Mouse (Mus musculus): ENCODE measurements at regions not wholly inside any gene's neighbourhood (a gene's known extent, or its start where the extent isn't known, plus 50 kb on each side); places are given as distances from the start of the nearest gene placed in this dataset.
A peak's percentile ranks its signal among the peaks of the same experiment; 100 is the strongest.

DNA sequence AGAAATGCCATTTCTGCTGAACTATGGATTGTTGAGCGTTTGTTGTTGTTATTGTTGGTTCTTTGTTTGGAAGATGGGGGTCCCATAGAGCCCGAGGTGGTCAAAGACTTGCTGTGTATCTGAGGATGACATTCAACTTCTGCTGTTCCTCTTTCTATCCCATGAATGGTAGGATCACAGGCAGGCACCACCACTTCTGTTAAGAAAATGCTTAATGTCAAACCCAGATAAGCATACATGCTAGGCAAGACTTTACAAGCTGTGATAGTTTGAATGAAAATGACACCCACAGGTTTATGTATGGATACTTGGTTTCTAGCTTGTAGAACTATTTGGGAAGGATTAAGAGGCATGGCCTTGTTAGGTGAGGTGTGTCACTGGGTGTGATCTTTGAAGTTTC lies 330.2 kb upstream of the Trib2 start:
- peaks cover 2 to 6% of the 10 kb centered on the region in 2 experiments; a peak in 3 of 4 replicates for H3K4me1 ChIP-seq (ENCODE audit: control insufficient read depth in 1 of 2, insufficient read depth in 2 of 2, low read length in 2 of 2)
- H3K4me3 ChIP-seq (ENCODE audit: control insufficient read depth in 1 of 2, insufficient read depth in 1 of 2, low read depth in 2 of 2, low read length in 2 of 2): no peak overlapping the region
- H3K27me3 ChIP-seq (ENCODE audit: control insufficient read depth in 1 of 2, insufficient read depth in 2 of 2, low read length in 2 of 2): no peaks in the 10 kb centered on the region
- no peak overlapping the region for H3K9ac ChIP-seq (ENCODE audit: control insufficient read depth, low read depth, low read length, poor library complexity, severe bottlenecking)
- H3K27ac ChIP-seq (ENCODE audit: control insufficient read depth, low read depth, low read length): no peak overlapping the region
- H3K79me2 ChIP-seq (ENCODE audit: control insufficient read depth, insufficient read depth, low read length, poor library complexity): no peaks in the 10 kb centered on the region
- peaks cover 0 to 9% of the 10 kb centered on the region in 2 experiments; a peak in 2 of 4 replicates for H3K36me3 ChIP-seq (ENCODE audit: control insufficient read depth in 1 of 2, insufficient read depth in 2 of 2, low read length in 2 of 2)
- TF ChIP-seq TAL1 (IDR thresholded peaks at IDR 0.05; ENCODE audit: low read length) (peak; percentile 36; the same call in 1 of the 2 replicates), HCFC1 (IDR thresholded peaks at IDR 0.05; ENCODE audit: low read depth, low read length) (no peak), EP300 (IDR thresholded peaks at IDR 0.05; ENCODE audit: low read depth in 1 of 2, low read length in 2 of 2) (peak; percentile 65), SIN3A (IDR thresholded peaks at IDR 0.05; ENCODE audit: low read length) (0 out of 2 replicates have a peak, but pooled peaks have one; percentile 20), KAT2A (conservative IDR thresholded peaks at IDR 0.05; ENCODE audit: low read depth, low read length) (no peak), E2F4 (IDR thresholded peaks at IDR 0.05; ENCODE audit: borderline replicate concordance, low read depth, low read length) (no peak), GABPA (IDR thresholded peaks at IDR 0.05; ENCODE audit: low read depth, low read length) (no peak), POLR2AphosphoS5 (IDR thresholded peaks at IDR 0.05; ENCODE audit: borderline replicate concordance, low read depth, low read length) (no peak), CTCF (IDR thresholded peaks at IDR 0.05 in 2 of 3, conservative IDR thresholded peaks at IDR 0.05 in 1 of 3; ENCODE audit: control insufficient read depth in 1 of 3, insufficient read depth in 1 of 3, low read depth in 2 of 3, low read length in 3 of 3, poor library complexity in 1 of 3, severe bottlenecking in 1 of 3) (no peak), TCF12 (IDR thresholded peaks at IDR 0.05; ENCODE audit: low read depth, low read length) (peak; percentile 46; the same call in 1 of the 2 replicates), MAFK (IDR thresholded peaks at IDR 0.05; ENCODE audit: borderline replicate concordance, low read depth, low read length) (no peak), RAD21 (IDR thresholded peaks at IDR 0.05; ENCODE audit: low read depth, low read length) (no peak), CHD1 (IDR thresholded peaks at IDR 0.05; ENCODE audit: low read depth, low read length) (no peak), CHD2 (IDR thresholded peaks at IDR 0.05; ENCODE audit: low read length) (no peak), ETS1 (IDR thresholded peaks at IDR 0.05; ENCODE audit: low read depth, low read length) (peak; percentile 25; the same call in 1 of the 2 replicates), ZNF384 (IDR thresholded peaks at IDR 0.05; ENCODE audit: low read depth, low read length) (no peak), MYC (IDR thresholded peaks at IDR 0.05; ENCODE audit: low read depth, low read length) (no peak), JUND (IDR thresholded peaks at IDR 0.05; ENCODE audit: low read depth, low read length) (no peak), UBTF (IDR thresholded peaks at IDR 0.05; ENCODE audit: borderline replicate concordance, insufficient read depth, low read depth, low read length) (no peak), MYB (IDR thresholded peaks at IDR 0.05; ENCODE audit: low read depth, low read length) (no peak), ZMIZ1 (IDR thresholded peaks at IDR 0.05; ENCODE audit: low read depth, low read length) (no peak), MEF2A (IDR thresholded peaks at IDR 0.05; ENCODE audit: extremely low read depth, insufficient replicate concordance, low read depth, low read length, poor library complexity, severe bottlenecking) (no peak), GATA1 (IDR thresholded peaks at IDR 0.05; ENCODE audit: low read depth, low read length) (peak; percentile 54; the same call in 1 of the 2 replicates)
- no peaks in the 10 kb centered on the region for H3K9me3 ChIP-seq (replicated peaks; ENCODE audit: insufficient read depth, low read length)
- DNase-seq (ENCODE audit: low read depth, low spot score): peak; percentile 61

Measured in MEL (cell line).